9 mouse cellular contexts compared by ENCODE assay signal in the genomic region with DNA sequence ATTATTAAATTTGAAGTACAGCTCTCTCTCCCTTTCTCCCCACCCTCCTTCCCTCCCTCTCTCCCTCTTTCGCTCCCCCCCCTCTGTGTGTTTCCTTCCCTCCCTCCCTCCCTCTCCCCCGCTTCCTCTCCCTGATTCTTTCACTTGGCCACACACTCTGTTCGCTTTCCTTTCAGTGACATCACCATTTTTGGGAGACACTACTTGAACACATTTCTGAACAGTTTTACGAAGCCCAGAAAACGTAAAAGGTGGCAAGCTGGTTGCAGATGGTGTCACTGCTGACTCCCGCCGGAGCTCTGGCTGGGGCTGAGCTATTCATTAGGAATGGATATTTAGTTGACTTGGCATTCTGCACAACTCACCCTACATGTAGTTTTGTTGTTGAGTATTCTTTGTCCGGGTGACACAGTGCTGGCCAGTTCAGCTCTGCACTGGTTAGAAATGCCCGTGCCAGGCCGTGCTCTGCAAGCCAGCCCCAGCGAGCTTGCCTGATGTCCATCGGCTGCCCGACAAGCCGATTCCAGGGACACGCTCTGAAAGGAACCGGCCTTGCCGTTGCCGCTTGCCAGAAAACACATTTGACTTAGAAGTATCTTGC. TPM values are rescaled to one million over a fixed set of nuclear protein-coding genes. Genes with fewer than 3 reads are reported as not detected.
DNase-seq lines count a peak whose midpoint lies in the region; ATAC-seq and TF ChIP-seq lines count a peak whose summit lies in the region.
"Had no signal": no experiment of that assay in that cellular context is flagged by ENCODE, and none has a peak within 500 bp of the region (broad histone marks: within the 10 kb centered on the region; RNA-seq: fewer than 3 reads in every experiment).

No protein-coding gene starts in this region.

- H3K36me3 ChIP-seq in kidney, embryonic 14.5 days (ENCODE audit: control insufficient read depth, insufficient read depth, low read length) = no peaks in the 10 kb centered on the region
- H3K36me3 ChIP-seq: G1E had no signal

- H3K9ac ChIP-seq in kidney, embryonic 14.5 days (ENCODE audit: low read depth, low read length) = no peak overlapping the region

- ATAC-seq in kidney, embryonic 14.5 days (ENCODE audit: low FRiP score, low TSS enrichment) = no peak

- peak overlapping the region; percentile 50; the same call in 1 of the 2 replicates for H3K27ac ChIP-seq in left cerebral cortex, adult 2 months
- H3K27ac ChIP-seq in kidney, embryonic 14.5 days (ENCODE audit: low read depth, low read length) = no peak overlapping the region

- no peak for DNase-seq in left cerebral cortex, adult 2 months (ENCODE audit: extremely low spot score in 1 of 2, low spot score in 2 of 2)
- DNase-seq in left cerebral cortex, adult 8-10 months (ENCODE audit: low spot score in 2 of 2) = no peak
- peak; percentile 46 for DNase-seq in brain, embryonic 18.5 days (ENCODE audit: low read depth, low spot score)
- DNase-seq in gastrocnemius, adult 18-20 months (ENCODE audit: low spot score) = peak; percentile 33
- DNase-seq in lung, postnatal 4 days = peak; percentile 14 to 45
- no peak for DNase-seq in spleen, postnatal 14 days (ENCODE audit: low spot score in 2 of 2)
- DNase-seq in thymus, postnatal 14 days = no peak

- intact Hi-C loops in left cerebral cortex, adult 2 months (cut with DNase I) = loop anchor here (1.0 to 5.0 kb wide), 6 partner anchors 111 to 1239 kb away; no protein-coding TSS in a partner anchor

- H3K4me3 ChIP-seq in left cerebral cortex, adult 2 months = no peak overlapping the region
- no peak overlapping the region for H3K4me3 ChIP-seq in kidney, embryonic 14.5 days (ENCODE audit: low read length)

- peak overlapping the region; percentile 23 for H3K4me2 ChIP-seq in kidney, embryonic 14.5 days (replicated peaks; ENCODE audit: low read depth, low read length)

- no peaks in the 10 kb centered on the region for H3K9me3 ChIP-seq in kidney, embryonic 14.5 days (ENCODE audit: control insufficient read depth, low read length)
- H3K9me3 ChIP-seq: G1E had no signal

- H3K4me1 ChIP-seq in kidney, embryonic 14.5 days (ENCODE audit: control insufficient read depth, insufficient read depth, low read length) = no peaks in the 10 kb centered on the region

- WGBS in kidney, embryonic 14.5 days = 58% methylated on average over 18 of the region's 18 CpGs

- no peak for TF ChIP-seq CTCF in left cerebral cortex, adult 2 months (IDR thresholded peaks at IDR 0.05)

- H3K27me3 ChIP-seq in kidney, embryonic 14.5 days (ENCODE audit: control insufficient read depth, insufficient read depth, low read length) = no peaks in the 10 kb centered on the region

RNA-seq across cellular contexts. Expression of gene Rapgef4, which starts 57.7 kb away (rescaled TPM):
- 100 to 1,000 TPM; 442 to 451 TPM for total RNA-seq in left cerebral cortex, adult 2 months (2021)
- total RNA-seq in left cerebral cortex, adult 8-10 months (2022) = 100 to 1,000 TPM; 457 to 612 (median 529) TPM
- 1 to 10 TPM; 1.2 to 4.2 TPM for total RNA-seq in gastrocnemius, adult 18-20 months (2021)
- 4.2 and 5.1 TPM in 2 replicates for polyA plus RNA-seq in kidney, embryonic 14.5 days (2014; fragmentation: Nextera tagmentation; extraction: Ambion mirVana)
- polyA plus RNA-seq: G1E had no signal

Comparison
In these comparisons a context has a peak if more than half of its experiments do, and no peak if none do; other contexts are left out.
1. DNase-seq: peak in brain, embryonic 18.5 days (single experiment), gastrocnemius, adult 18-20 months (single experiment) and lung, postnatal 4 days (2 of 2); none in left cerebral cortex, adult 2 months (0 of 2), left cerebral cortex, adult 8-10 months (0 of 2), spleen, postnatal 14 days (0 of 2) and thymus, postnatal 14 days (single experiment).
2. RNA of gene Rapgef4, which starts 57.7 kb away (total RNA-seq): 457 to 612 TPM in left cerebral cortex, adult 8-10 months and 442 to 451 TPM in left cerebral cortex, adult 2 months; 1.2 to 4.2 TPM in gastrocnemius, adult 18-20 months; every median in the first group is over 10 times any median in the second.